Mouse (Mus musculus) CD4-positive helper T cell, adult 2 months (primary cell): ENCODE measurements around the gene Slc5a11.

Experiments
- DNase-seq: peaks from one replicate; pipeline ENCODE4 v3.0.0-alpha.2; 2012; ENCODE audit warnings: low read depth, missing footprints, low spot score

Slc5a11 gene

GRCm38 (mm10) chr7:123212316-123212715 lies 2.3 kb upstream of the Slc5a11 start:
- DNase-seq = no peak

DNA sequence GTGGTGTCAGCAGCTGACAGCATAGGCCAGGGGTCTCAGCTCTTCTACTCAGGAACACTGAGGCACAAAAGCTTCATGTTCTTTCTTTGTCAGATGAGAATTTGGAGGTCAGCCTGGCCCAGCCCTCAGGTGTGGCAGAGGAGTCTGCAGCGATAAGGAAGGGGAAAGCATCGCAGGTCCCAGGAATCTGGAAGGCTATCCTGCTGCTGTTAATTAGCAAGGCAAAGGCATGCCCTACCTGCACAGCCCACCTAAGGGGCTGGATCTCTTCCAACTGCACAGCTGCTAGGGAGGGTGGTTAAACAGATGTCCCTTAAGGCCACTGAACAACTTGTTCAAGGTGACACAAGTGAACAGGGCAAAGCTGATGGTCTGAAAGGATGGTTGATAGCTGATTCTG lies 558 bp downstream of the Slc5a11 start:
- DNase-seq = no peak

DNA sequence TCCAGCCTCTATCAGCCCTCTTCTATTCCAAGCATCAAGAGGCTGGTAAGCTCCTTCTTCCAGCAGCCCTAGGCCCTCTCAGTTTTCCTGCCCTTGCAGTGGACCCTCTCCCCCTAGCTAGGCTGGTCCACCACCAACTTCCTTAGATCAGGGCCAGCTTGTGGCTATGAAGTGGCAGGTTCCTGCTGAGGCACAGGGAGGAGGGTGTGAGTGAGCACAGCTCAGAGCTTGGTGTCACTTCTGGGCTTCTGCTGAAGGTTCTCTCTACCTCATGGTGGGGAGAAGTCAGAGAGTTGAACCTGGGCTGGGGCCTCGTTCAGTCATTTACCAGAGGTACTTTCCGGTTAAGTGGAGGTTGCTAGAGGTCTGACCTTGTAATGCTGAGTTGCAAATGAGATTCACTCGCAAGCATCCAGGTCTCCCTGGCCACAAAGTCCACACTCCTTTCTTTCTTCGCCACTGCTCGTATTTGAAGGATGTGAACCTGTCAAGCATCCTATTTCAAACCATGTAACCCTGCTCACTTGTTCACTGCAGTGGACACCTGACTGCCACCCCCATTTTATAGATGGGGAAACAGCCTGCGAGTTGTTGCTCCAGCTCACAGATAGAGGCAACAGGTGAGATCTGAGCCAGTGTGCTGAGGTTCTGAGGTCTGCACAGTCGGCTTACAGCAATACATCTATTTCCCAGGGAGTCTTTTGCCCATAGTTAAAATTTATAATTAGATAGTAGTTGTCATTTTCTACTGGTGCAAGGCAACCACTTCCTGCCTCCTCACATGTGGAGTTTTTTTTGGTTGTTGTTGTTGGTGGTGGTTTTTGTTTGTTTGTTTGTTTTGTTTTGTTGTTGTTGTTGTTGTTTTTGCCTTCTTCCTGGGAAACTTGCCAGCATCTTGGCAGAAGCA lies 3.1 kb downstream of the Slc5a11 start:
- no peak for DNase-seq

DNA sequence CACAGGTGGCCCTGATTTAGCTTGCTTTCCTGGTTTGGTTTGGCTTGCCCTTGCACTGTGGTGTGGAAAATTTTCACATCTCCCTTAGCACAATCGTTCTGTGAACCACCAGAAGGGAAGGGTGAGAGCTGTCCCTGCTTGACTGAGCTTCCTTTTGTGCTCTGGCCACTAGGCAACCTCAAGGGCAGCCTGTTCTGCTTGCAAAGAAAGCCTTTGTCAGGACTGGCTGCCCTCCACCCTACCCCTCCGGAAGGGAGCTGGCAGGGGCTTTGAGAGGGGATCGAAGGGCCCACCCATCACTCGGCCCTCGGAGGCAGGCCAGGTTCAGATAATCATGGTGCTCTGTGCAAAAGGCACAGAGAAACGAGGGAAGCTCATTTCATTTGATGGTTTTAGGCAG lies 4.0 kb downstream of the Slc5a11 start:
- DNase-seq = no peak

DNA sequence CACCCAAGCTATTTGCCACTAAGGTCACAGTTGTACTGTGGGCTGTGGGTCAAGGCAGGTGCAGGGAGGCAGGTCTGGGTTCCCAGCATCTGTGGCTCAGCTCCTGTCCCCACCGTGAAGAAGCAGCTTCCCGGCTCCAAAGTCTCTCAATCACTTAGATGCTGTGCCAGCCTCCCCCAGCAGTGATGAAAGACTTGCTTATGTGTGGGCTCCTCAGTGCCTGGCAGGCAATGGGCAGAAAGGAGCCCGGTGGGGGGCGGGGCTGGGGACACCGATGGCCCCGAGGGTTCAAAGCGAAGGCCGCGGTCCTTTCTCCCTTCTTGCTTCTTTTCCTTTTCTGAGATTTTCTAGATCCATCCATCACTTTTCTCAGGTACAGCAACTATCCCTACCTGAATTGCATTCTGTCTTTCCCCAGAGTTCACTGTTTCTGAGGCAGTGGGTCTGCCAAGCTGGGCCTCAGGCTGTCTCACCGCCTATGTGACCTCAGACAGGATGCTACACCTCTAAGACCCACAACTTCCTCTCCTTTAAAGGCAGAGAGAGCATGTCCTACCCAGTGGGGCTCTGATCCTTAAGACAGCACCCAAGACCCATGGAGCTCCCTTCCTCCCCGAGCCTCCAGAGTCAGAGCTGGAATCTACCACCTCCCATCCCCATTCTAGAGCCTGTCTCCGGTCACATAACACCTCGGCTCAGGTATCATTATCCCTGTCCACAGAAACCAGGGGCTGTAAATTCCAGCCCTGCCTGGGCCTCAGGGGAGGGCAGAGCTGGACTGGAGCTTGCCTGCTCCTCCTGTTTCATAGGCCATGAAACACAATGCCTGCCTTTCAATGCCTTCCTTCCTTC lies 5.4 kb downstream of the Slc5a11 start:
- peak; percentile 44 for DNase-seq

DNA sequence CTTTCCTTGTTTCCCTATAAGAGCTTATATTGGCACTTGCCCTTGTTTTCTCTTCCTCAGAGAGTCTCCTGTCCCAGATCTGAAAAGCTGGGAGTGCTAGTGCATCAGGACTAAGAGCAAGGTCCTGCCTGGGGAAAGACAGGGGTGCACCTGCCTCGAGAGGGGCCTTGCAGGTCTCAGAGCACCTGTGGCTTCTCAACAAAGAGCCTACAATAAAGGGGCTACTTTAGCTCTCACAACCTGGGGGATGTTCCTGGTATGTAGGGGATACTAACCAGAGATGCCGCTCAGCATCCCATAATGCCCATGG lies 6.0 kb downstream of the Slc5a11 start:
- DNase-seq = no peak

- no peak for DNase-seq
These were observed 9.5 kb downstream of the Slc5a11 start for GRCm38 (mm10) chr7:123224076-123224475.

GRCm38 (mm10) chr7:123225159-123225558 lies 10.6 kb downstream of the Slc5a11 start:
- no peak for DNase-seq

DNA sequence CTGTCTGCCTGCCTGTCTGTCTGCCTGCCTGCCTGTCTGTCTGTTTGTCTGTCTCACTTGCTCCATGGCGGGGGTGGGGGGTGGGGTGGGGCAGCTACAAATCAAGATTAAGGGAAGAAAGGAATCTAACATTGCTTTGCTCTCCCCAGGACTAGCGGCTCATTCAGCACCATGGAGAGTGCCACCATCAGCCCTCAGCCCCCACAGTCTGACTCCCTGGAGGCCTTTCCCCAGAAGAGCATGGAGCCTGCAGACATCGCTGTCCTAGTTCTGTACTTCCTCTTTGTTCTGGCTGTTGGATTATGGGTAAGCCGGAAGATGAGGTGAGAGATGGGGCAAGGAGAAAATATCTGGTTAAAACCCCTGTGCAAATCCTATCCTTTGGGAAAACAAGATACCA lies 20.9 kb downstream of the Slc5a11 start:
- DNase-seq = no peak

- no peak for DNase-seq
These were observed 24.0 kb downstream of the Slc5a11 start for GRCm38 (mm10) chr7:123238621-123239020.

- peak; percentile 7 for DNase-seq
These were observed 25.5 kb downstream of the Slc5a11 start for GRCm38 (mm10) chr7:123240064-123240463.

- no peak for DNase-seq
These were observed 27.7 kb downstream of the Slc5a11 start for GRCm38 (mm10) chr7:123242241-123242640.

- DNase-seq = no peak
These were observed 30.3 kb downstream of the Slc5a11 start for GRCm38 (mm10) chr7:123244833-123245232.

DNA sequence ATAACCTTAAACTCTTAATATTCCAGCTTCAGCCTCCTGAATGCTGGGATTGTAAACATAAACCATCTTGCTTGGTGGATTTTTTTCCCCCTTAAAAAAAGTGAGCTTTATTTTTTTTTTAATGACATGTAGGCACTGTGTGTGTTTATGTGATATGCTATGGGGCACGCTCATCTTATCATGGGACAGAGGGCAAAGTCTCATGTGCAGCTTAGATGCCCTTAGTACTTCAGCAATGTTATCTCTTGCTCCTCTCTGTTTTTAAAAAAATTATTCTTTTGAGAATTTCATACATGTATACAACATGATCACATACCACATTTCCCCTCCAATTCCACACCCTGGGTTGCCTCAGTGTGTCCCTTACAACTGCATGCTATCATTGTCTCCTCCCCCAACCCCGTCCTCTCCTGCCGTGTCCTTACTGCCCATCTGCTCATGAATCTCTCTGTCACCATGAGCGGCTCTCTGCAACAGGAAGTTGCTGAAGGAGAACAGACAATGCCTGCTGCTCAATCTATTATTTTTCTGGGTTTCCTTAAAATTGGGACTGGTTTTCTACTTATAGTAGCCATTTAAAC lies 32.0 kb downstream of the Slc5a11 start:
- no peak for DNase-seq

DNA sequence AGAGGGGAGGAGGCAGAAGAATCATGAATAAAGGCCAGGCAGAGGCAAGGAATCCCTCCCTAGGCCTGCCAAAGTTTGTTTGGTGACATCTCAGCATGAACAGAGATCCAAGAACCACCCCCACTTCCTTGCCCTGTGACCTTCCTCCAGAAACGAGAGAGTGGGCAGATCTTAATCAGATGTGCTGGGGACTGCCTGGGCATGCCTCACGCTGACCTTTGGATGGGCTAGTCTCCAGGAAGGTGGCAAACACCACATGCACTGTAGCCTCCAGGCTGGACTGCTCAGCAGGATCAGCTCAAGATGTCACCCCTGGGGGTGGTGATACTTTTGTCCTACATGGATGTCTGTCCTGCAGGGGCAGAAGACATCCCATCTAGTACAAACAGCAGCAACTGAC lies 33.6 kb downstream of the Slc5a11 start:
- DNase-seq = no peak

- no peak for DNase-seq
These were observed 36.8 kb downstream of the Slc5a11 start for GRCm38 (mm10) chr7:123251343-123251742.

DNA sequence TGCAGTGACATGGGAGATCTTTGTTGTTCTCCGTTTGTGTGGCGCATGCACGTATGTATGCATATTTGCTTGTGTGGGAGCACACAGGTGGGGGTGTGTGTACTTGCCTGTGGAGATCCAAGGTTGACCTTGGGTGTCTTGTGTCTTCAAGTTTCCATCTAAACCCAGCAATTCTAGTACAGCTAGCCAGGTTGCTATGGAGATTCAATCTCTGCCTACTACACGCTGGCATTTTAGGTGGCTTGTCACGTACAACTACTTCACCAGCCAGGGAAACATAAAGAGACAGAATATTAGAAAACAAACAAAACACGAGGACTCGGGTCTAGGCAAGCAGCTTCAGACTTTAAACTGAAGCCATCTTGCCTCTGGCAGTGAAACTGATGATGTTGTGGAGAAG lies 38.8 kb downstream of the Slc5a11 start:
- no peak for DNase-seq

GRCm38 (mm10) chr7:123254196-123254970 lies 39.8 kb downstream of the Slc5a11 start:
- no peak for DNase-seq

DNA sequence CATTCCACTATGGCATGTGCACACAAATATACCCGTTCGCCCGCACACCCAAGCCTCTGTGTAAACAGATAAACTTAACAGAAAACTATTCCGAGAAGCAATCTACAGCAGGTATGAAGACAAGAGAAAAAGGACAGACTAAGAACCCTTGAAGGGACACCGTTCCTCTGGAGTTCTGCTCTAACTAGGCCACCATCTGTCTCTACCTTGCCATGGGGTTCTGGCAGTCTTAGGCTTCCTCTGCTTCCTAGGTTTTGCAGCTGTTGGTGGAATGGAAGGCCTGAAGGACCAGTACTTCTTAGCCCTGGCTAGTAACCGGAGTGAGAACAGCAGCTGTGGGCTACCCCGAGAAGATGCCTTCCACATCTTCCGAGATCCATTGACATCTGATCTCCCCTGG lies 43.5 kb downstream of the Slc5a11 start:
- DNase-seq = no peak

DNA sequence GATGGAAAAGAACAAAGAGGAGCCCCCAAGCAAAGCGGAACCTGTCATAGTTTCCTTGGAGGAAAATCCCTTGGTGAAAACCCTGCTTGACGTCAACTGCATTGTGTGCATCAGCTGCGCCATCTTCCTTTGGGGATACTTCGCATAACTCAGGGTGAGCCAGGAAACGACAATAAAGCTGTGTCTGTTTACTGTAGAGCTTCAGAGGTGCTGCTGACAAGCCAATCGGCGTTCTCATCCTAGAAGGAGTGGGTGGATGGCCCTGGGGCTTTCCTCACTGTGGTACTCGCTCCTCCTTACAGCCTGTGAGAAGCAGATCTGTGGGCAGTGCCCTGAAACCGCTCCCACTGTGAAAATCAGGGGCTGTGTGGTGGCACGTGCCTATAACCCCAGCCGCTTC lies 58.5 kb downstream of the Slc5a11 start:
- DNase-seq = peak; percentile 35

GRCm38 (mm10) chr7:123276568-123276967 lies 62.0 kb downstream of the Slc5a11 start:
- DNase-seq = no peak

DNA sequence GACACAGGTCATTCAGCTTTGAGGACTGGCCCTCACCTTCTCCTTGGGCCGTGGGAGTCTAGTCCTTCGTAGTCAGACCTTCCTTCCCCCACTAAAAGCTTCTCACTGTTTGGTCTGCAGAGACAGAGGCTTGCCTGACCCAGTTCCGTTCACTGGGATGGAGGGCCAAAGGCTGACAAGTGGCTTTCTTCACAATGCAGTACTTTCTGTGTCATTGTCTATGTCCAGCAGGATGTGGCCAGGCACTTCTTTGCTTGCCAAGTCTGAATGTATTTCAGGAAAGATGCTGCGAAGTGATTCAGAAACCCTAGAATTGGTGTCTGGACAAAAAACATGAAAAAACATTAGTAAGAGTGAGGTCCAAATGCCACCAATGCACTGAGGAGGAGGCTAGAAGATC lies 65.2 kb downstream of the Slc5a11 start:
- no peak for DNase-seq
